Mouse (Mus musculus) heart, embryonic 12.5 days (tissue): ENCODE measurements around the gene Hes3. TPM values are rescaled to one million over a fixed set of nuclear protein-coding genes. Genes with fewer than 3 reads are reported as not detected.

ENCODE experiments used
- ATAC-seq: fragments of 200-750 bp; cut with Nextera tagmentation; 2 replicates; pipeline ENCODE4 v1.8.0; 2017; ENCODE audit warnings: moderate TSS enrichment, moderate library complexity; ENCODE audit not compliant: insufficient number of reproducible peaks, low FRiP score
- H3K27ac ChIP-seq: fragments of 300-500 bp; sonication (generic); 2 replicates; pipeline ENCODE4 v1.5.1; 2016; ENCODE audit warnings: mild to moderate bottlenecking, moderate library complexity; ENCODE audit not compliant: poor library complexity, severe bottlenecking
- H3K27me3 ChIP-seq: fragments of 300-500 bp; sonication (generic); replicated peaks from 2 replicates; pipeline ENCODE4 v1.6.1; 2016; ENCODE audit warnings: mild to moderate bottlenecking, moderate library complexity
- H3K36me3 ChIP-seq: fragments of 300-500 bp; sonication (generic); 2 replicates; pipeline ENCODE4 v1.6.1; 2016; ENCODE audit warnings: mild to moderate bottlenecking, moderate library complexity
- H3K4me1 ChIP-seq: fragments of 300-500 bp; sonication (generic); replicated peaks from 2 replicates; pipeline ENCODE4 v1.6.1; 2016; ENCODE audit warnings: mild to moderate bottlenecking
- H3K4me2 ChIP-seq: fragments of 300-500 bp; sonication (generic); 2 replicates; pipeline ENCODE4 v1.6.1; 2016; ENCODE audit warnings: mild to moderate bottlenecking, moderate library complexity
- H3K4me3 ChIP-seq: fragments of 300-500 bp; sonication (generic); 2 replicates; pipeline ENCODE4 v1.5.1; 2016; ENCODE audit warnings: mild to moderate bottlenecking
- H3K9ac ChIP-seq: fragments of 300-500 bp; sonication (generic); 2 replicates; pipeline ENCODE4 v1.6.1; 2016; ENCODE audit warnings: mild to moderate bottlenecking, moderate library complexity
- H3K9me3 ChIP-seq: fragments of 300-500 bp; sonication (generic); replicated peaks from 2 replicates; pipeline ENCODE4 v1.6.1; 2016; ENCODE audit warnings: mild to moderate bottlenecking, moderate library complexity
- WGBS: fragments of 180-500 bp; shearing (Covaris S2); methylation state at CpG from one replicate; pipeline ENCODE4 v1.1.7; 2016; 5-methylcytosine and 5-hydroxymethylcytosine counted together
- polyA plus RNA-seq: library from polyadenylated mRNA; unstranded; fragments of >200 nt; fragmentation: Nextera tagmentation; extraction: Ambion mirVana; gene quantifications from 2 replicates; pipeline ENCODE4 v1.2.1, GENCODE M21; 2016

Gene Hes3
- polyA plus RNA-seq, 1 experiment from 2014 or later: not detected

- Histone ChIP-seq H3K4me1 (no peaks in the 10 kb centered on the region), H3K9ac (no peak overlapping the region), H3K9me3 (no peaks in the 10 kb centered on the region), H3K27ac (no peak overlapping the region), H3K4me2 (no peak overlapping the region), H3K36me3 (peaks cover 92% of the 10 kb centered on the region), H3K4me3 (no peak overlapping the region), H3K27me3 (peaks cover 2% of the 10 kb centered on the region; the same call in 1 of the 2 replicates)
- ATAC-seq: no peak
- 89% methylated on average over 6 of the region's 6 CpGs for WGBS
Measured at GRCm38 (mm10) chr4:152304685-152305084, 13.2 kb upstream of the Hes3 start.

- no peaks in the 10 kb centered on the region for H3K27me3 ChIP-seq
- H3K9me3 ChIP-seq: no peaks in the 10 kb centered on the region
- H3K27ac ChIP-seq: no peak overlapping the region
- H3K4me2 ChIP-seq: no peak overlapping the region
- WGBS: 93% methylated on average over 10 of the region's 10 CpGs
- H3K9ac ChIP-seq: no peak overlapping the region
- peaks cover 8% of the 10 kb centered on the region for H3K4me1 ChIP-seq
- no peak for ATAC-seq
- peaks cover 81% of the 10 kb centered on the region for H3K36me3 ChIP-seq
- H3K4me3 ChIP-seq: no peak overlapping the region
Measured at GRCm38 (mm10) chr4:152303172-152303571, 11.7 kb upstream of the Hes3 start.

- Histone ChIP-seq H3K4me3 (no peak overlapping the region), H3K4me2 (no peak overlapping the region), H3K36me3 (peaks cover 70% of the 10 kb centered on the region), H3K27ac (no peak overlapping the region), H3K9me3 (no peaks in the 10 kb centered on the region), H3K27me3 (no peaks in the 10 kb centered on the region), H3K4me1 (peaks cover 13% of the 10 kb centered on the region), H3K9ac (no peak overlapping the region)
- ATAC-seq: no peak
- 73% methylated on average over 11 of the region's 11 CpGs for WGBS
Measured at GRCm38 (mm10) chr4:152302012-152302411, 10.6 kb upstream of the Hes3 start.

GRCm38 (mm10) chr4:152300375-152300774 is 8.9 kb upstream of the Hes3 start:
- Histone ChIP-seq H3K4me1 (peaks cover 19% of the 10 kb centered on the region), H3K4me3 (no peak overlapping the region), H3K9me3 (no peaks in the 10 kb centered on the region), H3K36me3 (peaks cover 56% of the 10 kb centered on the region), H3K9ac (no peak overlapping the region), H3K27ac (no peak overlapping the region), H3K27me3 (no peaks in the 10 kb centered on the region), H3K4me2 (no peak overlapping the region)
- no peak for ATAC-seq
- WGBS: 88% methylated on average over 8 of the region's 8 CpGs

- 78% methylated on average over 14 of the region's 14 CpGs for WGBS
- Histone ChIP-seq H3K9me3 (no peaks in the 10 kb centered on the region), H3K4me3 (peak overlapping the region; percentile 79; the same call in 1 of the 2 replicates), H3K27ac (no peak overlapping the region), H3K4me1 (peaks cover 22% of the 10 kb centered on the region), H3K27me3 (no peaks in the 10 kb centered on the region), H3K9ac (peak overlapping the region; percentile 90; the same call in 1 of the 2 replicates), H3K4me2 (peak overlapping the region; percentile 83), H3K36me3 (peaks cover 41% of the 10 kb centered on the region)
- ATAC-seq: no peak
Measured at GRCm38 (mm10) chr4:152298836-152299235, 7.4 kb upstream of the Hes3 start.

- H3K4me3 ChIP-seq: peak within 1 kb of the TSS; percentile 79
- H3K9ac ChIP-seq: peak within 1 kb of the TSS; percentile 90
- H3K36me3 ChIP-seq: peaks cover 25% of the 10 kb centered on the region
- H3K27me3 ChIP-seq: peaks cover 16% of the 10 kb centered on the region
- ATAC-seq: peak; percentile 98
- WGBS: under 1% methylated on average over 118 of the region's 119 CpGs
- H3K27ac ChIP-seq: peak within 1 kb of the TSS; percentile 74
- peaks cover 22% of the 10 kb centered on the region for H3K4me1 ChIP-seq
- peak within 1 kb of the TSS; percentile 83 for H3K4me2 ChIP-seq
- H3K9me3 ChIP-seq: no peaks in the 10 kb centered on the region
Measured at GRCm38 (mm10) chr4:152296874-152297861, 5.7 kb upstream of the Hes3 start, which contains the start of gene Icmt. TSS of gene Icmt (plus strand) at chr4:152297227.

- Histone ChIP-seq H3K27ac (peak overlapping the region; percentile 74), H3K27me3 (peaks cover 24% of the 10 kb centered on the region), H3K36me3 (peaks cover 19% of the 10 kb centered on the region), H3K4me1 (peaks cover 22% of the 10 kb centered on the region), H3K4me2 (peak overlapping the region; percentile 83), H3K9me3 (no peaks in the 10 kb centered on the region), H3K4me3 (peak overlapping the region; percentile 79), H3K9ac (peak overlapping the region; percentile 62)
- no peak for ATAC-seq
- WGBS: 12% methylated on average over 8 of the region's 8 CpGs
Measured at GRCm38 (mm10) chr4:152296371-152296770, 4.9 kb upstream of the Hes3 start.

- Histone ChIP-seq H3K4me3 (no peak overlapping the region), H3K9ac (no peak overlapping the region; the same call in 1 of the 2 replicates), H3K9me3 (no peaks in the 10 kb centered on the region), H3K4me1 (peaks cover 22% of the 10 kb centered on the region), H3K4me2 (peak overlapping the region; percentile 35), H3K36me3 (peaks cover 15% of the 10 kb centered on the region), H3K27ac (peak overlapping the region; percentile 58), H3K27me3 (peaks cover 29% of the 10 kb centered on the region)
- 21% methylated on average over 4 of the region's 4 CpGs for WGBS
- ATAC-seq: no peak
Measured at GRCm38 (mm10) chr4:152295916-152296315, 4.5 kb upstream of the Hes3 start.

GRCm38 (mm10) chr4:152294188-152294929 is 2.9 kb upstream of the Hes3 start:
- Histone ChIP-seq H3K36me3 (no peaks in the 10 kb centered on the region), H3K27ac (no peak overlapping the region), H3K9ac (no peak overlapping the region), H3K27me3 (peaks cover 44% of the 10 kb centered on the region), H3K4me1 (peaks cover 27% of the 10 kb centered on the region), H3K4me2 (no peak overlapping the region), H3K9me3 (no peaks in the 10 kb centered on the region), H3K4me3 (no peak overlapping the region)
- WGBS: 45% methylated on average over 10 of the region's 10 CpGs
- no peak for ATAC-seq

- H3K36me3 ChIP-seq: no peaks in the 10 kb centered on the region
- no peak overlapping the region for H3K27ac ChIP-seq
- H3K27me3 ChIP-seq: peaks cover 60% of the 10 kb centered on the region
- H3K4me1 ChIP-seq: peaks cover 14% of the 10 kb centered on the region
- WGBS: 49% methylated on average over 12 of the region's 12 CpGs
- no peak overlapping the region for H3K9ac ChIP-seq
- ATAC-seq: no peak
- no peak overlapping the region for H3K4me2 ChIP-seq
- no peak overlapping the region for H3K4me3 ChIP-seq
- no peaks in the 10 kb centered on the region for H3K9me3 ChIP-seq
Measured at GRCm38 (mm10) chr4:152292102-152292765, 772 bp upstream of the Hes3 start.
